Mouse (Mus musculus) neural tube, embryonic 14.5 days (tissue): ENCODE measurements around the gene Il1r2. TPM values are rescaled to one million over a fixed set of nuclear protein-coding genes. Genes with fewer than 3 reads are reported as not detected.

Experiments
- ATAC-seq: fragments of 200-750 bp; cut with Nextera tagmentation; 2 replicates; pipeline ENCODE4 v1.8.0; 2017; ENCODE audit warnings: low read depth, mild to moderate bottlenecking, moderate TSS enrichment, moderate library complexity
- H3K27ac ChIP-seq: fragments of 300-500 bp; sonication (generic); 2 replicates; pipeline ENCODE4 v1.5.1; 2014; ENCODE audit warnings: low read depth, mild to moderate bottlenecking, control low read depth, low read length, moderate library complexity, mixed read lengths
- H3K27me3 ChIP-seq: fragments of 300-500 bp; sonication (generic); 2 replicates; pipeline ENCODE4 v1.6.1; 2014; ENCODE audit warnings: low read length; ENCODE audit not compliant: control insufficient read depth, insufficient read depth
- H3K36me3 ChIP-seq: fragments of 300-500 bp; sonication (generic); 2 replicates; pipeline ENCODE4 v1.6.1; 2014; ENCODE audit warnings: low read length, mixed read lengths; ENCODE audit not compliant: control insufficient read depth, insufficient read depth
- H3K4me1 ChIP-seq: fragments of 300-500 bp; sonication (generic); 2 replicates; pipeline ENCODE4 v1.6.1; 2014; ENCODE audit warnings: low read length; ENCODE audit not compliant: control insufficient read depth, insufficient read depth
- H3K4me2 ChIP-seq: fragments of 300-500 bp; sonication (generic); 2 replicates; pipeline ENCODE4 v1.6.1; 2014; ENCODE audit warnings: mild to moderate bottlenecking, low read depth, low read length, control low read depth
- H3K4me3 ChIP-seq: fragments of 300-500 bp; sonication (generic); 2 replicates; pipeline ENCODE4 v1.5.1; 2014; ENCODE audit warnings: low read depth, low read length, control low read depth, mixed read lengths
- H3K9ac ChIP-seq: fragments of 300-500 bp; sonication (generic); replicated peaks from 2 replicates; pipeline ENCODE4 v1.6.1; 2014; ENCODE audit warnings: low read depth, mild to moderate bottlenecking, control low read depth, low read length, mixed read lengths
- H3K9me3 ChIP-seq: fragments of 300-500 bp; sonication (generic); 2 replicates; pipeline ENCODE4 v1.6.1; 2016; ENCODE audit warnings: low read length; ENCODE audit not compliant: control insufficient read depth
- WGBS: fragments of 180-500 bp; shearing (Covaris S2); extraction: QIAGEN DNeasy Blood & Tissue Kit; methylation state at CpG from one replicate; pipeline ENCODE4 v1.1.7; 2014; 5-methylcytosine and 5-hydroxymethylcytosine counted together
- polyA plus RNA-seq: library from polyadenylated mRNA; unstranded; fragments of >200 nt; fragmentation: Nextera tagmentation; extraction: Ambion mirVana; gene quantifications from 2 replicates; pipeline ENCODE4 v1.2.1, GENCODE M21; 2014

Gene Il1r2
- polyA plus RNA-seq, 1 experiment from 2014 or later: 0.19 TPM

GRCm38 (mm10) chr1:40106719-40107118, 32.8 kb downstream of the Il1r2 start:
- Histone ChIP-seq H3K36me3 (no peaks in the 10 kb centered on the region), H3K27ac (no peak overlapping the region), H3K9me3 (no peaks in the 10 kb centered on the region), H3K4me3 (no peak overlapping the region), H3K9ac (no peak overlapping the region), H3K4me1 (no peaks in the 10 kb centered on the region), H3K27me3 (no peaks in the 10 kb centered on the region), H3K4me2 (no peak overlapping the region)
- WGBS: 64% methylated on average over 4 of the region's 4 CpGs
- no peak for ATAC-seq

GRCm38 (mm10) chr1:40107971-40108749, 34.3 kb downstream of the Il1r2 start:
- no peak overlapping the region for H3K4me3 ChIP-seq
- H3K36me3 ChIP-seq: no peaks in the 10 kb centered on the region
- no peaks in the 10 kb centered on the region for H3K27me3 ChIP-seq
- H3K4me1 ChIP-seq: no peaks in the 10 kb centered on the region
- H3K4me2 ChIP-seq: no peak overlapping the region
- H3K9me3 ChIP-seq: no peaks in the 10 kb centered on the region
- no peak overlapping the region for H3K9ac ChIP-seq
- H3K27ac ChIP-seq: no peak overlapping the region
- ATAC-seq: no peak
- 85% methylated on average over 5 of the region's 5 CpGs for WGBS

- no peak for ATAC-seq
Measured at GRCm38 (mm10) chr1:40109736-40110135, 35.9 kb downstream of the Il1r2 start.

GRCm38 (mm10) chr1:40115271-40115670, 41.4 kb downstream of the Il1r2 start:
- Histone ChIP-seq H3K4me1 (peaks cover 3% of the 10 kb centered on the region; the same call in 1 of the 2 replicates), H3K9ac (no peak overlapping the region), H3K36me3 (no peaks in the 10 kb centered on the region), H3K27me3 (no peaks in the 10 kb centered on the region), H3K9me3 (no peaks in the 10 kb centered on the region), H3K27ac (no peak overlapping the region), H3K4me3 (no peak overlapping the region), H3K4me2 (no peak overlapping the region)
- no peak for ATAC-seq
- WGBS: 47% methylated on average over 8 of the region's 8 CpGs

More at GRCm38 (mm10) chr1:40109736-40110135, 35.9 kb downstream of the Il1r2 start:
- Histone ChIP-seq H3K9ac (no peak overlapping the region), H3K4me3 (no peak overlapping the region), H3K4me2 (no peak overlapping the region), H3K4me1 (no peaks in the 10 kb centered on the region), H3K27me3 (no peaks in the 10 kb centered on the region), H3K27ac (no peak overlapping the region), H3K9me3 (no peaks in the 10 kb centered on the region), H3K36me3 (no peaks in the 10 kb centered on the region)
- 80% methylated on average over 6 of the region's 6 CpGs for WGBS

GRCm38 (mm10) chr1:40116422-40116821, 42.5 kb downstream of the Il1r2 start:
- Histone ChIP-seq H3K36me3 (no peaks in the 10 kb centered on the region), H3K4me1 (peaks cover 3% of the 10 kb centered on the region; the same call in 1 of the 2 replicates), H3K4me2 (no peak overlapping the region), H3K9ac (no peak overlapping the region), H3K9me3 (no peaks in the 10 kb centered on the region), H3K27ac (no peak overlapping the region), H3K4me3 (no peak overlapping the region), H3K27me3 (no peaks in the 10 kb centered on the region)
- ATAC-seq: peak; percentile 74
- 7% methylated on average over 7 of the region's 8 CpGs for WGBS

- peaks cover 3% of the 10 kb centered on the region; the same call in 1 of the 2 replicates for H3K4me1 ChIP-seq
- ATAC-seq: peak; percentile 51; the same call in 1 of the 2 replicates
- no peak overlapping the region for H3K4me3 ChIP-seq
- H3K9ac ChIP-seq: no peak overlapping the region
- WGBS: 41% methylated on average over 9 of the region's 10 CpGs
- H3K27me3 ChIP-seq: no peaks in the 10 kb centered on the region
- H3K36me3 ChIP-seq: no peaks in the 10 kb centered on the region
- H3K27ac ChIP-seq: no peak overlapping the region
- H3K4me2 ChIP-seq: no peak overlapping the region
- no peaks in the 10 kb centered on the region for H3K9me3 ChIP-seq
Measured at GRCm38 (mm10) chr1:40117565-40117964, 43.7 kb downstream of the Il1r2 start.

GRCm38 (mm10) chr1:40124237-40124636, 50.4 kb downstream of the Il1r2 start:
- ATAC-seq: no peak
- Histone ChIP-seq H3K9me3 (no peaks in the 10 kb centered on the region), H3K4me2 (no peak overlapping the region), H3K27ac (no peak overlapping the region), H3K4me3 (no peak overlapping the region), H3K36me3 (no peaks in the 10 kb centered on the region), H3K27me3 (no peaks in the 10 kb centered on the region), H3K4me1 (no peaks in the 10 kb centered on the region), H3K9ac (no peak overlapping the region)
- 81% methylated on average over 4 of the region's 4 CpGs for WGBS

- Histone ChIP-seq H3K36me3 (no peaks in the 10 kb centered on the region), H3K4me1 (no peaks in the 10 kb centered on the region), H3K27ac (no peak overlapping the region), H3K4me3 (no peak overlapping the region), H3K9ac (no peak overlapping the region), H3K9me3 (no peaks in the 10 kb centered on the region), H3K4me2 (no peak overlapping the region), H3K27me3 (no peaks in the 10 kb centered on the region)
- WGBS: 77% methylated on average over 4 of the region's 4 CpGs
- no peak for ATAC-seq
Measured at GRCm38 (mm10) chr1:40128481-40128880, 54.6 kb downstream of the Il1r2 start.

- Histone ChIP-seq H3K9ac (no peak overlapping the region), H3K4me3 (no peak overlapping the region), H3K9me3 (no peaks in the 10 kb centered on the region), H3K36me3 (no peaks in the 10 kb centered on the region), H3K4me1 (no peaks in the 10 kb centered on the region), H3K27ac (no peak overlapping the region), H3K27me3 (no peaks in the 10 kb centered on the region), H3K4me2 (no peak overlapping the region)
- WGBS: 77% methylated on average over 2 of the region's 2 CpGs
- ATAC-seq: no peak
Measured at GRCm38 (mm10) chr1:40129321-40129720, 55.4 kb downstream of the Il1r2 start.
